Mouse (Mus musculus) spleen, embryonic (tissue): Measurements from ENCODE around the gene Mcam.

ENCODE experiments used
- CTCF ChIA-PET: fragments of 350-600 bp; sonication (Branson Sonifier 250); formaldehyde crosslinking; loops from one replicate; lab custom pipeline; 2022; lab: Charles Lee

Mcam gene

GRCm38 (mm10) chr9:44192312-44192711 lies 58.0 kb downstream of the Mcam start:
- CTCF ChIA-PET: interaction anchor here (0.5 kb wide), 1 partner anchor 22 kb away, joined by 4 read pairs; no protein-coding TSS in a partner anchor
